Mouse (Mus musculus) heart, adult 2 months (tissue): ENCODE results near the gene Prmt3. TPM values are rescaled to one million over a fixed set of nuclear protein-coding genes. Genes with fewer than 3 reads are reported as not detected.

Experiments
- DNase-seq, 2 experiments: peaks; one replicate each; pipeline ENCODE4 v3.0.0; 2021
- H3K27ac ChIP-seq: fragments of 200-600 bp; 2 replicates; pipeline ENCODE4 v1.8.1; 2022
- H3K27me3 ChIP-seq: fragments of 200-500 bp; 2 replicates; pipeline ENCODE4 v1.6.1; 2012; ENCODE audit warnings: mild to moderate bottlenecking, low read length, inconsistent platforms, mixed read lengths; ENCODE audit not compliant: control insufficient read depth, insufficient read depth
- H3K36me3 ChIP-seq: fragments of 200-500 bp; 2 replicates; pipeline ENCODE4 v1.6.1; 2012; ENCODE audit warnings: low read length, inconsistent platforms; ENCODE audit not compliant: control insufficient read depth, insufficient read depth
- H3K4me1 ChIP-seq: fragments of 200-500 bp; 2 replicates; pipeline ENCODE4 v1.6.1; 2011; ENCODE audit warnings: low read length; ENCODE audit not compliant: control insufficient read depth, insufficient read depth
- H3K4me3 ChIP-seq: fragments of 200-600 bp; 2 replicates; pipeline ENCODE4 v1.8.1; 2022
- H3K79me2 ChIP-seq: fragments of 200-500 bp; replicated peaks from 2 replicates; pipeline ENCODE4 v1.6.1; 2012; ENCODE audit warnings: mild to moderate bottlenecking, inconsistent platforms, low read length, moderate library complexity, mixed read lengths; ENCODE audit not compliant: control insufficient read depth, insufficient read depth
- H3K9ac ChIP-seq: fragments of 200-500 bp; 2 replicates; pipeline ENCODE4 v1.6.1; 2012; ENCODE audit warnings: low read depth, mild to moderate bottlenecking, control low read depth, inconsistent platforms, low read length, mixed read lengths
- CTCF ChIP-seq: fragments of 200-600 bp; IDR thresholded peaks from 2 replicates; pipeline ENCODE4 v1.8.1; 2022; ENCODE audit warnings: antibody characterized with exemption, mild to moderate bottlenecking, moderate library complexity
- EP300 ChIP-seq: fragments of 200-500 bp; IDR thresholded peaks from 2 replicates; pipeline ENCODE4 v1.6.1; 2011; ENCODE audit warnings: low read depth, low read length, control low read depth; ENCODE audit not compliant: insufficient read depth
- POLR2A ChIP-seq: fragments of 200-500 bp; IDR thresholded peaks from 2 replicates; pipeline ENCODE4 v1.6.1; 2011; ENCODE audit warnings: mild to moderate bottlenecking, low read depth, low read length, control low read depth; ENCODE audit not compliant: insufficient read depth
- WGBS: fragments of 180-500 bp; shearing (Covaris S2); methylation state at CpG from one replicate; pipeline ENCODE4 v1.1.7; 2018; 5-methylcytosine and 5-hydroxymethylcytosine counted together
- intact Hi-C: fragments of 180-260 bp; cut with DNase I; formaldehyde crosslinking; loops from one replicate; pipeline ENCODE4 v1.15.1; 2025
- polyA plus RNA-seq: library from polyadenylated mRNA; depleted of rRNA; stranded (reverse); fragments of >200 nt; gene quantifications from 2 replicates; pipeline ENCODE4 v1.2.3, GENCODE M21; 2012
- total RNA-seq, 2 experiments: library from RNA; stranded (reverse); gene quantifications; 2 replicates each; pipeline ENCODE4 v1.2.3; 2021

Gene Prmt3
- total and polyA plus RNA-seq, 3 experiments: 10.1 to 14.3 (median 12.5) TPM

DNA sequence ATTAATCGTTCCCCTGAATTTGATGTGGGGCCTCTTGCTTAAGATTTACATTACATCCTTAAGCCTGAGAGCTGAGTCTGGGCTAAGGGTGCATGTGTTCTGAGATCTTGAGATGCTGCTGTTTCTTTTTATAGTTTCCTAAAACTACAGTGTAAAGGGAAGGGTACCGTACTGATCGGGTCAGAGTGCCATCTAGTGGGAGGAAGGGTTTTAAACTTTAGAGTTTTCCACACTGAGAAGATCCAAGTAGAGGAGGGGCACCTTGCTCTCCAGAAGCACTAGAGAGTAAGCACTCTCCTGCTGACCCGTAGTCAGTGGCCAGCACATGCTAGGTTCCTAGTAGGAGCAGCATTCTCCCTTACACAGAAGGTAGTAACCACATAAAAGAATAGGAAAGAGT, 33.2 kb downstream of the Prmt3 start:
- Histone ChIP-seq H3K4me3 (no peak overlapping the region), H3K27me3 (no peaks in the 10 kb centered on the region), H3K36me3 (no peaks in the 10 kb centered on the region), H3K4me1 (no peaks in the 10 kb centered on the region), H3K9ac (no peak overlapping the region), H3K79me2 (no peaks in the 10 kb centered on the region), H3K27ac (no peak overlapping the region)
- no peak for DNase-seq
- 44% methylated on average over 4 of the region's 4 CpGs for WGBS
- intact Hi-C loops: no loop called here
- no peak for TF ChIP-seq EP300
- peak; percentile 56 for TF ChIP-seq CTCF
- TF ChIP-seq POLR2A: no peak

DNA sequence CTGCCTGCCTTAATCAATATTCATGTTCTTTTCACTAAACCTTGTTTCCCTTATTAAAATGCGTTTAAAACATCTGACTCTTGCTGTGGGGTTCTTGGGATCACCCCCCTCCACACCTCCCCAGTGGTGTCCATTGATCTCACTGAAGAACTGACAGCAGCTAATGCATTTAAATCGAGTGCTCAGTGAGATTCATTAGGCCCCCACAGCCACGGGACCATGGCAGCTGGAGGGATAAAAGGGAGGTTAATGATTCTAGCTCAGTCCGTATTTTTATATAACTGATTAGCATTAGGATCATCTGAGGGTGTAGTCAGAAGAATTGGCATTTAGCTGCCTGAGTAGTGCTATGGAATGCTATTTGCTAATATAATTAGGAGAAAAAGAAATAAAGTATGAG, 41.2 kb downstream of the Prmt3 start:
- no peaks in the 10 kb centered on the region for H3K36me3 ChIP-seq
- TF ChIP-seq EP300: no peak
- TF ChIP-seq CTCF: no peak
- TF ChIP-seq POLR2A: no peak
- 89% methylated on average over 4 of the region's 4 CpGs for WGBS
- no peak overlapping the region for H3K27ac ChIP-seq
- H3K27me3 ChIP-seq: no peaks in the 10 kb centered on the region
- no peaks in the 10 kb centered on the region for H3K4me1 ChIP-seq
- no peak overlapping the region for H3K4me3 ChIP-seq
- H3K9ac ChIP-seq: no peak overlapping the region
- intact Hi-C loops: no loop called here
- H3K79me2 ChIP-seq: no peaks in the 10 kb centered on the region
- no peak for DNase-seq

DNA sequence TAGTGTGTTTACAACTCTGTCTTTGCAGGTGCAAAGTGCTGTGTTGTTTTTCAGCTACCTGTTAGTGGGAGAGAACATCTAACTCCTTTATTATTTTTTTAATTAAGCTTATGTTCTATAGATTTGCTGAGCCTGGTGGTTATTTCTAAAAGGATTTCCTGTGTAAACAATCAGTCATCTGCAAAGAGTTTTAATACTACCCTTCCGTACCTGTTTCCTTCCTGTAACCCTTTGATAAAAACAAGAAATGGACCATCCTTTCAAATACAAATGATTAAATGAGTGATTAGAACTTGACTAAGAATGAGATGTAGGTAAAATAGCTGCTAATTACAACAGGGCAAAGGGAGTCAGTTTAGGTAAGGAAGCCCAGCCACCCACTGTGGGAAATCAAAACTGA, 43.2 kb downstream of the Prmt3 start:
- WGBS: 57% methylated on average over 1 of the region's 1 CpGs
- Histone ChIP-seq H3K36me3 (no peaks in the 10 kb centered on the region), H3K27me3 (no peaks in the 10 kb centered on the region), H3K79me2 (no peaks in the 10 kb centered on the region), H3K9ac (no peak overlapping the region), H3K27ac (no peak overlapping the region), H3K4me3 (no peak overlapping the region), H3K4me1 (no peaks in the 10 kb centered on the region)
- TF ChIP-seq CTCF: no peak
- TF ChIP-seq EP300: no peak
- no peak for TF ChIP-seq POLR2A
- intact Hi-C loops: no loop called here
- no peak for DNase-seq

DNA sequence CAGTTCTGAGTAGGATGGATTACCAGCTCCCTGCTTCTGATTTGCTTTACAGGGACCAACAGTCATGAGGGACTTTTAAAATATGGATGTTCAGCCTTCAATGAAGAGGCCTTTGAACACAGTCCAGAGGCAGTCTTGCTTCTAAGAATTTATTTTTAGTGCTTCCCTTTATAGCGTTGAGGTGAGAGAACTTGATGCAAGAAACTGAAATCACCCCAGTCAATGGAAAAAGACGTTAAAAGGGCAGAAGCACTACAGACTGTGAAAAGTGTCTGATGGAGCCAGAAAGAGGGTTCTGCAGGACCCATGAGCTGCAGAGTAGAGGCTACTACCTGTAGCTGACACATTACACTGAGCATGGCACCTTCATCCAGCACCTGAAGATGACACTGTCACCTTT, 43.9 kb downstream of the Prmt3 start:
- H3K27ac ChIP-seq: no peak overlapping the region

DNA sequence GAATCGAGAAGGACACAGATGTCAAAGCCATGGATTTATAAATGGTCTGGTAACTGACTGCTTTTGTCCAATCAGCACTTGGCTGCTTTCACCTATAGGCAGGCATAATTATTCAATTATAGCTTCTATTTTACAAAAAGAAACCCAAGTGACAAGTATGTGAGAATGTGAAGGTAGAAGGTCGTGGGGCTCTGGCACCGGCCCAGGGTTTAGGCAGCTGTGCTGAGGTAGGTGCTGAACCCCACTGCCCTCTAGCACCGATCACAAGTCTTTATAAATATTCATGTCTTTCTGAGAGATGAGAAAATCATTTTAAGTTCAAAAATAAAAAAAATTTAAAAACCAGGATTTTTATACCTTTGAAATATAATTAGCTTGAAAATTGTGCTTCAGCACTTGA, 45.4 kb downstream of the Prmt3 start:
- Histone ChIP-seq H3K9ac (no peak overlapping the region), H3K4me3 (no peak overlapping the region), H3K27ac (no peak overlapping the region), H3K4me1 (no peaks in the 10 kb centered on the region), H3K36me3 (no peaks in the 10 kb centered on the region), H3K27me3 (no peaks in the 10 kb centered on the region), H3K79me2 (no peaks in the 10 kb centered on the region)
- 93% methylated on average over 4 of the region's 4 CpGs for WGBS
- intact Hi-C loops: no loop called here
- no peak for DNase-seq
- TF ChIP-seq CTCF (no peak), EP300 (no peak), POLR2A (no peak)

More for the DNA sequence above, 43.9 kb downstream of the Prmt3 start:
- Histone ChIP-seq H3K36me3 (no peaks in the 10 kb centered on the region), H3K4me3 (no peak overlapping the region), H3K27me3 (no peaks in the 10 kb centered on the region), H3K79me2 (no peaks in the 10 kb centered on the region), H3K9ac (no peak overlapping the region), H3K4me1 (no peaks in the 10 kb centered on the region)
- TF ChIP-seq POLR2A (no peak), CTCF (no peak), EP300 (no peak)
- WGBS: 42% methylated on average over 2 of the region's 2 CpGs
- DNase-seq: no peak
- intact Hi-C loops: no loop called here

DNA sequence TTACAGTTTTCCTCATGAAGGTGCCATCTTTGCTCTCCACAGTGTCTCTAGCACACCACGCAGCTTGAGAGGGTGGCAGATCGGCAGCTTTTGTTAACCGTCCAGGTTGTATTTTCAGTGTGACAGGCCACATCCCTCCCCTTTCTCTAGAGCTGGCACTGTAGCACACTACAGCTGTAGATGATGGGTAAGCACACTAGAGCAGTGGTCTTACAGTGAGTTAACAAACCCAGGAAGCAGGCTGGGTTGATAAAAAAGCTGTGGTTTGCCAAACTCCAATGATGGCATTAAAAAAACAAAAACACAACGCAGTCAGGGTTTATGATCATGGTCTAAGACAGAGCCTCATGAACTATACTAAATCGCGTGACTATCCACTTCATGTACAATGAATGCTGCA, 45.9 kb downstream of the Prmt3 start:
- WGBS: 93% methylated on average over 6 of the region's 6 CpGs
- H3K36me3 ChIP-seq: no peaks in the 10 kb centered on the region
- no peak overlapping the region for H3K27ac ChIP-seq
- DNase-seq: no peak
- intact Hi-C loops: no loop called here
- TF ChIP-seq POLR2A (no peak), EP300 (no peak), CTCF (no peak)
- H3K27me3 ChIP-seq: no peaks in the 10 kb centered on the region
- no peak overlapping the region for H3K9ac ChIP-seq
- H3K4me3 ChIP-seq: no peak overlapping the region
- no peaks in the 10 kb centered on the region for H3K79me2 ChIP-seq
- H3K4me1 ChIP-seq: no peaks in the 10 kb centered on the region
